Mouse (Mus musculus): ENCODE results near the gene Creb3l1.
A peak's percentile ranks its signal among the peaks of the same experiment; 100 is the strongest.

Creb3l1 gene

DNA sequence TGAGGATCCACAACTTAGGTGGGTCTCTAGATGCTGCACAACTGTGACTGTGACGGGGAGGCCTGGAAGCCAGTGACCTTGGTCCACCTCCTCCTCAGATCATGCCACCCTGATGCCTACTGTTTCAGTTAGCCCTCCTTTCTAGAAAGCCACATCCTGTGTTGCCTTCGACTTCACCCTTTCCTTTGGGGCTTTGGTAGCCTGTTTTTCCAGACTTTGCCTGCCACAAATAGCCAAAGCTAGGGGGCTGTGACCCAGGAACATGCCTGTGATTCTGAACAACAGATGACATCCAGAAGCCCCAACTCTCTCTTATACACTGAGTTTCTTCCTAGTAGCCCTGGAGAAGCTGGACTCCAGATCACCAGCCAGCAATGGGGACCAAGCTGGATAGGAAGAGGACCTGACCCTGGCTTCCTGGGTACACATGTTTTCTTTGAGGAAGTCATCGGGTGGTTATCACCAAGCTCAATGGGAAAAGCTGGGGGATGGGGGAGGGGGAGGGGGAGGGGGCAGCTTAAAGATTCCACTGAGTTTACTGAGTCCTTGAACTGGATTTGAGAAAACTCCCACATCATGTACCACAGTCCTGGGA lies 59.6 kb downstream of the Creb3l1 start:
- DNase-seq (ENCODE audit: low spot score in 2 of 2): no peak

DNA sequence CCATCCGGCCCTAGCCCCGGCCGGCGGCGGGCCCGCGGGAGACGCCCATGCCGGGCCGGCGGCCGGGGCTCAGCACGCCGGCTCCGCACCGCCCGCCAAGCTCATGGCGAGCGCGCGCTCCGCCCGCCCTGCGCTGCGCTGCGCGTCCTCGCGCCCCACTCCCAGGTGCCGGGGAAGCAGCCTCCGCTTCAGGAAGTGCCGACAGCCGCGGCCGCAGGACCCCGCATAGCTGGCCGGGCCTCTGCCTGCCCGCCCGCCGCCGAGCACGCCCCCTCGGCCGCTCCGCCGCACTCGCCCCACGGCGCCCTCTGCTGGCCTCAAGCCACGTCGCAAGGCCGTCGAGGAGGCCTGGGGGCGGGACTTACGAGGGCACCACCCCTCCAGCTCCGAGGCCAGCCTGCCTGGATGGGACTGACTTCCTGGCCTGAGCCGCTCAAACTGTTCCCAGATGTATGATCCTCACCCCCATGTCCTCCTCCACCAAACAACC lies 60.8 kb downstream of the Creb3l1 start:
- peak; percentile 90 to 96 for DNase-seq (ENCODE audit: low spot score in 2 of 2)

DNA sequence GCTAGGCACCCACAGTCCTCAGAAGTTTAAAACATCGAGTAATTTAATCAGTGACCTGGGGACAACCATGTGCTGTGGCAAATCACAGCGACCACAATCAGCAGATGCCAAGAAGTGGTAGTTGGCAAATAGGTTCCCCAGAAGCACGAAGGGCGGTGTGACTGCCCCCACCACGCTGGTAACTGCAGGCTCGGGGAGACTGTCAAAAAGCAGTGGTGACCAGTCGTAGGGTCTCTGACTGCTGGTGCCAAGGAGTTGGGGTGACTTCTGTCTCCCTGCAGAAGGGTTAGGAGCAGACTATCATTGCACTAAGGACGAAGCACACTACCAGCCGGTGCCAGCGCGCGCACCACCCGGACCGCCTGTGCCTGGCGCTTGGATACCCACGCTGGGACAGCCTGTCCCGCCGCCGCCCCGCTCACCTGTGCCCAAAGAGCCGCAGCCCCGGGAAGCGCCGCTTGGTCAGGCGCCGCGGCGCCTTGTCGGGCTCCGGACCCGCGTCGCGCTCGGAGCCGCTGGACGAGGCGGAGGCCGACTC lies 61.4 kb downstream of the Creb3l1 start:
- DNase-seq (ENCODE audit: low spot score in 2 of 2): no peak

DNA sequence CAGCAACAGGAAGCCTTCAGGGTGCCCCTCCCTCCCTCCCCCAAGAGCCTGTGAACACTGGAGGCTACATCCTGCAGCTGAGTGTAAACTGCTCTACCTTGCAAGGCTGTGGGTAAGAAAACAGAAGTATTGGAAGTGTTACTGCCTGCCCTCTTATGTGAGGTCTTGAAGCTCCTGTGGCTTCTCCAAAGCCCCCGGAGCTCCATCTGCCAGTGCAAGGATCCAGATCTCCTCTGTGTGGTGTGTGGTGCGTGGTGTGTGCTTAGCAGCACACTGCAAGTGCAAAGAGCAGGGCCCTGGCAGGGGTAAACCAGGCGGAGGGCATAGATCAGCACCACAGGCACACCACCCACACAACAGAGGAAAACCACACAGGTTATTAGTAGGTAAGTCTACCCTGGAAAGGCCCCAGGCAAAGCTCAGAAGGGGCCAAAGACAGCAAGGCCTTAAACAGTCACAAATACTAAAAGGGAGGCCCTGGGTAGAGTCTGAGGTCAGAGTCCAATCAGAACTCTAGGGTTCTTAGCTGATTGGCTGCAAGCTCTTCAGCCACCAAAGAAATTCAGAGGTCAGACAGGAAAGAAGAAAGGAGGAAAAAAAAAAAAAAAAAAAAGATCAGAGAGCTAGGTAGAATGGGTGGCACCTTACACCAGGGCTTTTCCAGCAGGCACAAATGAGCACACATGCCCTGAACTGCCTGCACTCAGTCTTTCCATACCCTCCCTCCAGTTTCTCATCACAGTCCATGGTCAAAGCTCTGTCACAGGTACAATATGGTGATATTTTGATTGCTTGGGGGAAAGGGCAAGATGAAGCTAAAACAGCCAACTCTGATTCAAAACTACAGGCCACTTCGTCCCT lies 62.2 kb downstream of the Creb3l1 start:
- no peak for DNase-seq (ENCODE audit: low spot score in 2 of 2)

DNA sequence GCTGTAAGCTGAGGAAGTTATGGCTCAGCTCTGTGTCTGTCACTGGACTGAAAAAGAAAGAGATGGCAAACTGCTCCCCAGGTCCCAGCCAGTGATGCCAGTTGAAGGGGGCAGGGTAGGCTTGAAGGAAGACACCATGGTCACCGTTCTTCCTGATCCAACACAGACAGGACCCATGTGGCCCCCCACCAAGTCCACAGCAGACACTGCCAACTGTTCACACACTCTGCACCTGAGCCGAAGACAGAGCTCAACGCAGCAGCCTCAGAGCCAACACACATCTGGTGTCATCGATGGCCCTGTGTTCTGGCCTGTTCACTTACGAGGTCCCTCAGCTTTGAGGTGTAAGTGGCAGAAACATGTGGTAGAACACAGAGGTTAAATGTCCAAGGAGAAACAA lies 63.8 kb downstream of the Creb3l1 start:
- DNase-seq (ENCODE audit: low spot score in 2 of 2): no peak

DNA sequence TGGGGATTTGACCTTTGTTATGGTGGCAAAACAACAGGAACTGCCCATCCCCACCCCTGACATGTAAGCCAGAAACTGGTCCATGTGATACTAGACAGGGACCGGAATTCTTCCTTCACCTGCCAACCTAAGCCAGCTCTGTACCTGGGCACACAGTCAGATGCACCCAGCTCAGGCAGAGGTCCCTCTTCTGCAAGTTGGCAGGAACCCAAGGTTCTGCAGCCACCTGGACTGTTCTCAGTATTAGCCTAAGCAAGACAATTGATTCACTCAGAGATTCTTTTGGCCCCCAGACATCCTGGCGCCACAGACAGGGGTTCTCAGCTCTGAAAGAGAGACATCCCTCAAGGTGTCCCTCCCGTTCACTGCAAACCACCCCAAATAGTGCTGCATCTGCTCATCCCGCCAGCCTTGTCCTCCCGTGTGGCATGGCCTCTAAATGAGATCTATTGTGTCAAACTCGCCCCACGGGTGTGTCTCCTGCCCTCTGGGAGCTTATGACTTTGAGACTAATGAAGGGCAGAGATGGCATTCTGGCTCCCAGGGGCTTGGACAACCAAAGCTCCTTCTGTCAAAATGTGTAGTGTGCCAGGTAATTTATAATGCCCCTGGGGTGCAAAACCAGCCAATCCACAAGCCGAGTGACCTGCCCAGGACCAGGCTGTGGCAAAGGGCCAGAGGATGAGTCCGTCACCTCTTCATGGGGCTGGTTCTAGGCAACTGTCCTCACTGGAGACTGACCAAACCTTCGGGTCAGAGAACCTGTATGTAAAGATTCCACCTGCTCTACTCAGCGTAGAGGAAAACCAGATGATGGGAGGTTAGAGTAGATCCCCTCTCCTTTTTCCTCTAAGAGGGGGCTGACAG lies 64.5 kb downstream of the Creb3l1 start:
- no peak for DNase-seq (ENCODE audit: low spot score in 2 of 2)

DNA sequence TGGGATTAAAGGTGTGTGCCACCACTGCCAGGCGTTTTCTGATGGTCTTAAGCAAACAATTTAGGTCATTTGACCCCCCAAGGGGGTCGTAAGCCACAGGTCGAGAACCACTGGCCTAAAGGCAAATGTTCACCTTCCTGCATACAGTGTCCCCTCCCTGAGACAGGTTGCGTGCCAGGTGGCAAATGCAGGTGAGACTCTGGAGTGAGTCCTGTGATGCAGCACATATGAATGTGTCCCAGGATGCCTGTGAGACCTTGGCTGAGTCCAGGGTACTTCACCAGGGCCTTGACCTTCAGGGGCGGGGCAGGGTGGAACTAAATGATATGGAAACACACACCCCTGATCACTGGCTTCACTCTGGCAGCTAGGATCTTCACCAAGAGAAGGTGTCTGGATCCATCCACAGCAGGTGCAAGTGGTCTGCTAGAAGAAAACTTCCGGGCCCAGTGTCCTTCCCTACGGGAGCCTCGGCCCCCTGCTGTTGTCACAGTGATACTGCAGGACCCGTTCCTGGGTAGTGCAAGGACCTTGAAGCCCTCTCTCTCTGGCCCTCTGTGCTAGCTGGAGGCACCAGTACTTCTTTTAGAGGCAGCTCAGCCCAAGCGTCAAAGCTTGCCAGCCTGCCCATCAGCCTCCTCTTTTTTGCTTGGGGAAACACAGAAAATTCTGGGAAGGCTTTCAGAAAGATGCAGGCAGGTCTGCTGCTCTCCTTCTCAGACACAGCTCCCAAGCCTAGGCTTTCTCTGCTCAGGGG lies 65.4 kb downstream of the Creb3l1 start:
- peak in 1 of 2 experiments; percentile 43 for DNase-seq (ENCODE audit: low spot score in 2 of 2)

DNA sequence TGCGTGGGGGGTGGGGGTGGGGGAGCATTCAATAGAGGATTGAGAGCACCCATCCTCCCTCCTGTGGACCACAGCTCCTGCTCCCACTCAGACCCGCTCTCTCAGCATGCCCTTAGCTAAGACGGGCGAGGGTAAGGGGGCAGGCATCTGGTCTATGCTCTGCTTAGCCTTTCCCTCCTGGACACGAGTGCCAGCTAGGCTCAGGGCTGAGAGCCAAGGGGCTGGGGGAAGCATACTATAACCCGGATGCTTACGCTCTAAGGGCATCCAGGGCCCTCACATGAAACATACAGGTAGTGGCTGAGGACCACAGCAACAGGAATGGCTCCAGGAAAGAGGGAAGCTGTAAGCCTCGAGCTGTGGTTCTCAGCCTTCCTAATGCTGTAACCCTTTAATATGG lies 66.3 kb downstream of the Creb3l1 start:
- no peak for DNase-seq (ENCODE audit: low spot score in 2 of 2)

DNA sequence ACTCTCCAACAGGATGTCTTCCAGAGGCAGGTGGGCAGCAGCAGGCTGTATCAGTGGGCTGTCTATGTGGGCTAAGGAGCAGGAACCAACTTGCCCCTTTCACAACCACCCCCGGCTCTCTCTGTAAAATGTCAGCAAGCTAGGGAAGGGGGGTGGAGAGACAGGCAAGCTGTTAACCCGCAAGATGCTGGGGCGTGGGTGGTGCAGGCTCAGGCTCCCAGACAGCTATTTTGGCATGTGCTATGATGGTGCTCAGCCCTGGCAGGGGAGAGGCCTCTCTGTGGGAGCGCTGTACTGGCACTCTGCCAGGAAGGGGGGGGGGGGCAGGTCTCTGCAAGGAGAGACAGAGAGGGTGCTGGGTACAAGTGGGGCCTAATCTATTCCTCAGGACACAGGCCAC lies 67.2 kb downstream of the Creb3l1 start:
- no peak for DNase-seq (ENCODE audit: low spot score in 2 of 2)

DNA sequence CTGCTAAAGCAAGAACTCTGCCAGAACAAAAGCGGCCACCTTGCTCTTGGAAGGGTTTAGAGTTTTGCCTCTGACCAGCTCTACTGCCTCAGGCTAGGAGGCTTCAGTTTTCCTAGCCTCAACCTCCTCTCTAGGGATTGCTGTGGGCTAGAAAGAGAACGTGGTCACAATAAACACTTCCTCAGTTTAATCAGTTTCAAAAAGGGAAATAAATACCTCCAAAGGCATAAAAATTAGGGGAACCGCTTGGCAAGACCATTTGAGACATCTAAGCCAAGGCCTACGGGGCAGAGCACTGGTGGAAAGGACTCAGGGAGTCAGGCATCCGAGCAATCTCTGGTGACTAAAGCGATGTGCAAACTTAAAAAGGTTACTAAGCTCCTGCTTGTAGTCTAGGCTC lies 68.4 kb downstream of the Creb3l1 start:
- DNase-seq (ENCODE audit: low spot score in 2 of 2): no peak

DNA sequence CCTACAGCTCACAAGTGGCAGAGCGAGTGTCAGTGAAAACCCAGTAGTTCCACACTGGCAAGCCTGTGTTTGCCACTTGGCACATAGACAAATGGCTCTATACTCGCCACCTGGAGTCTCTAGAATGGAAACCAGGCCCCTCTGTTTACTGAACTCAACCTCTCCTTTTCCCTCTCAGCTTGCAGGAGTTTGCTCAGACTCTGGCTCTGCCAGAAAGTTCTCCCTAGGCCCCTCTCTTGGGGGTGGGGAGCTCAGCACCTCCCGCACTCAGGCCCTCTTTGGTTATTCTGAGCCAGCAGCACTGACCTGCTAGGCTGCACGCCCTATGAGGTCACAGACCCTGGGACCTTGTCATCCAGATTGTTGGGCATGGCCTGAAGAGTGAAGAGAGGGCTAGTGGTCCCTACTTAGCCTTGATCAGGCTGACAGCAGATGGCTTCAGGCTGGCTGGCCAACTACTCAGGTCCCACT lies 69.1 kb downstream of the Creb3l1 start:
- DNase-seq (ENCODE audit: low spot score in 2 of 2): no peak

DNA sequence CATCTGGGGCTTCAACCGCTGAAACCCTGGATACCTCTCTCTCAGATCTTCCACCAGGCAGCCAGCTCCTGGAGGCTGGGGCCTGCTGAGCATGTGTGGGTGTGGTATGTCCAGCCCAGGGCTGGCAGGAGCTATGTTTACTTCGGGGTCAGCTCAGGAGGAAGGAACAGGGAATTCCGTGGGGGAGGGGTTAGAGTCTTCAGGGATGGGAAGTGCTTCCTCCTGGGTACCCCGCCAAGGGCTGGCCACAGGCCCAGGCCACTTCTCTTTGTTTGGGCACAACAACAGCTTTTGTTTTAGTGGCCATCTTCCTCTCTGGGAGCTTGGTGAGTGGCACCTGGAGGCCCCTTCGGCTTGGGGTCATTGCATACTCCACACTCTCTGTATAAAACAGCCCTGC lies 70.5 kb downstream of the Creb3l1 start:
- DNase-seq (ENCODE audit: low spot score in 2 of 2): no peak

DNA sequence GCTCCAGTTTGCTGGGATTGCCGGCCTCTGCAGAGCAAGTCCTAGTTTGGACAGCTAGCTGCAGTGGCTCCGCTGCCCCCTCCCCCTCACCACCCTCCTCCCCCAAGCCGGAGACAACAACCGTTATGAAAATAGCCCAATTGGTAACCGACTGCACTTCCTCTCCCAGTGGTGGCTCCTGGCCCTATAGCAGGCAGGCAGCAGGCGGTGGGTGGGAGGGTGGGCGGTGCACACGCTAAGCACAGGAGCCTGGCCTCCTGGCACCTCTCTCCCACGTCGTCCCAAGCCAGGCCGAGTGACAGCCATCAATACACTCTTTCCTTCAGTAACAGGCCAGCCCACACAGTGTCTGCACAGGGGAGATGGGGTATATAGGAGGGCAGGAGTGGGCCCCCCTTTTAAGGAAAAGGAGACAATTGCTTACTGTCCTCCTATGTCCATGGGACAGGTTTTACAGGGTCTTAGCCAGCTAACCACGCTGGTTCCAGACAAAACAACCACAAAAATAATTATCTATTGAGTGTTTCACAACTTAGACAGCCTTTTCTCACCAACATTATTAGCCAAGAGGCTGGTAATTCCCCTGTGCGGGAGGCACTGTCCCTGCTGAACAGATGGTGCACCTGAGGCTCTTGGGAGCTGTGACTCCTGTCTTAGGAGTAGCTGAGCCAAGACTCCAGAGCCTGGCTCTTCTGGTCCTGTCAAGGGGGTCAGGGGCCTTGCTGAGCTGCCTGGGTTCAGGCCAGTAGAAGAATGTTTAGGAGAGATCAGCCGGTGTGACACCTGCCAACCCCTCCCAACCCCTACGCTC lies 73.8 kb downstream of the Creb3l1 start:
- DNase-seq (ENCODE audit: low spot score in 2 of 2): peak in 1 of 2 experiments; percentile 31

DNA sequence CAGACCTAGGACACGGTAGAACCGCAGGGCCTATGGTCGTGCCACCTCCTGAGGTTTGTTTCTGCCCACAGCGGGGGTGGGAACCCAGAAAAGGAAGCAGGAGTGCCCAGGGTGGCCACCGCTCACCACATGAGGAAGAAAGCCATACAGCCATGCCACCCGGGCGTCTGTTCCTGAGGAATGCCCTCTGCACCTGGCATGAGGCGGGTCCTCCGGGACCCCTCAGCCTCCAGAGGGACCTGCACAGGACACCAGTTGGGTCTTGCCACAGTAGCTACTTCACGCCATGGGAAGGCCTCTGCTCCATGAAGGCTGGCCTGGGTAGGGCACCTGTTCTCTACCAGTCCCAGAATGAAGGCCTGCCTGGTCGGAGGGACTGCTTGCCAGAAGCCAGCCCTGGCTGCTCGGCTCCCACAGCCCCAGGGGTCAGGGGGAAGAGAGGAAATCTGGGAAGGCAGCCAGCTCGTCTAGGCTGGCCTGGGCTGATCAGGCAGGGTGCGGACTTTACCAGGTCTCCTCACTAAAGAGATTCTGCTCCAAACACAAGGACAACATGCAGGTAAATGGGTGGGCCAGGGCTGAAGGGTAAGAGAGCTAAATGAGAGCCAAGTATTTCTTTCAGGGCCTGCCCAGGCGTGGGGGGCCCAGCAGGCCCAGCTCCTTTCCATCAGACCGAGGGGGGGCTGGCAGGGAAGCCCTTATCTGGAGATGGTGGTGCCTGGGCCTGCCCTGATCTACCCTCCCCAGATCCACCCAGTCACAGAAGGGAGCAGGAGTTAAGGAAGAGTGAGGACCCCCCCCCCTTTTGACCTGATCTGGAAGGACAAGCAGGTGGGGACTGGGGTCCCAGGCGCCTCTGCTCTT lies 74.7 kb downstream of the Creb3l1 start:
- peak in 1 of 2 experiments; percentile 30 for DNase-seq (ENCODE audit: low spot score in 2 of 2)

DNA sequence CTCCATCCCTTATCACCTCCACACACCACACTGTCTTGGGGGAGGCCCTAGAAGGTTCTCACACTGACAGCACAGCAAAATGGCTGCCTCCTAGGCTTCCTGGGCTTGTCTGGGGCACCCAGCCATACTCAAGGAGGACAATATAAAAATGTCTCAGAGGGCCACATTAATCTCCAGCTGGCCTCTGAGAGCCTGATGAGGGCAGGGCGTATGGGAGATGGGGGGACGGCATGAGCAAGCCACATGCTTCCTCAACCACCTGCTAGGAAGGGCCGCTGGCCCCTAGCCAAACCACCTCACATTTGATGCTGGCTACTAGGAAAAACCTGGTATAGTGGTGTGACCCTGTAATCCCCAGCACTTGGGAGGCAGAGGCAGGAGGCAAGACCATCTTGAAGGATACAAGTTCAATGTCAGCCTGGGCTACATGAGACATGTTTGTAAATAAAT lies 75.5 kb downstream of the Creb3l1 start:
- no peak for DNase-seq (ENCODE audit: low spot score in 2 of 2)

DNA sequence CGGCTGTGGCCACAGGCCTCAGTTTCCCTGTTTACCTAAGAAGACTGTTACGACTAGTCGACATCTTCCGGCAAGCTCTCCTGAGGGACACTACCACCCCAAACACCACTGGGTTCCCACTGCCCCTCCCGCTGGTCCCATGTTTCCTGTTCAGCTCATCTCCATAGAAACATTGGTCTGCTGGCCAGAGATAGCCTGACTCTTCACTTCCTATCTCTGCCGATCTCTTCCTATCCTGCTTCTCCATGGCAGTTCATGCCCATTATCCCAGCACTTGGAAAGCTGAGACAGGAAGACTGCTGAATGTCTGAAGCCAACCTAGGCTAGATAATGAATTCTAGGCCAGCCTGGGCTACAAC lies 76.2 kb downstream of the Creb3l1 start:
- DNase-seq (ENCODE audit: low spot score in 2 of 2): no peak

DNA sequence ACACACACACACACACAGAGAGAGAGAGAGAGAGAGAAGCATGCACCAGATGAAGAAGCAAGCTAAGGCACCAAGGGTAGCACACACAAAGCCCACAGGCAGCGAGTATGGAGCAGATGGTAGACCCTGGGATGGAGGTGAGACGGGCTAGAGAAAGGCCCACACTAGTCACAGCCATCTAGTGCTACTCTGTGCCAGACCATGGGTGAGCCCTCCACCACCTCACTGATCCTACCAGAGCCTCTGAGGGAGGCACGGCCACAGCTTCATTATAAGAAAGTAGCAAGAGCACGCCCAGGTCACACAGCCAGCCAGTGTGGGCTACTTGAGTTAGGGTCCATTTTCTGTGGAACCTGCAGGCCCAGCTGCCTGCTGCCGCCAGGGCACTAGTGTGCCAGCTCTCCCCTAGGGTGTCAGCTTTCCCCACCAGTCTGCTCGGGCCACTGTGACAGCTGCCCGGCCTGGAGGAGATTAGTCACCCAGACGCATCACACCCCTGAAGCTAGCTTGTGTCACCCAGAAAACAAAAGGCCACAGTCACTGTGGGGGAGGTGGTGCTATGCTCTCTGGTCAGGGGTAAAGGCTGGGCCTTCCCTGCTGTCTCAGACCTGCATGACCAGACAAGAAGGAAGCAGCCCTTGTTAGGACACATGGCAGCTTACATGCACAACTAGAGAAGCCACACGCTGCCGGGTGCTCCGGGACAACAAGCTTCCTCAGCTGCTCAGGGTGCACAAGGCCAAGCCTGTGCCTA lies 76.7 kb downstream of the Creb3l1 start:
- DNase-seq (ENCODE audit: low spot score in 2 of 2): no peak

DNA sequence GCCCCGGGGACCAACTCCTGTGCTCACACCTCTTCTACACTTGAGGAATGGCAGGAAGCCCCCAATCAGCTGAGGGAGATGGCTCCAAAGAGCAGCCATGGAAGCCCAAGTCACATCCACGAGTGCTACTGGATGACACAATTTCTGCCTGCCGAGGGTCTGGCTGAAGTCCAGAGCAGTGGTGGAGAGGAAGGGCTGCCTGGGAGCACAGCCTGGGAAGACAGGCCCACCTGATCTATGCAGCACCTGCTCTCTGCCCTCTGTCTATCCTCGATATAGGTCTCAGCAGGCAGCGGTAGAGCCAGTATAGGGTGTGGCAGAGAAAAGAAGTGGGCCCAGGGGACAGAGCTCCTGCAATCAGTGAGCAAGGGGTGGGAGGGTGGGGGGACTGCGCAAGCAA lies 77.5 kb downstream of the Creb3l1 start:
- DNase-seq (ENCODE audit: low spot score in 2 of 2): no peak

DNA sequence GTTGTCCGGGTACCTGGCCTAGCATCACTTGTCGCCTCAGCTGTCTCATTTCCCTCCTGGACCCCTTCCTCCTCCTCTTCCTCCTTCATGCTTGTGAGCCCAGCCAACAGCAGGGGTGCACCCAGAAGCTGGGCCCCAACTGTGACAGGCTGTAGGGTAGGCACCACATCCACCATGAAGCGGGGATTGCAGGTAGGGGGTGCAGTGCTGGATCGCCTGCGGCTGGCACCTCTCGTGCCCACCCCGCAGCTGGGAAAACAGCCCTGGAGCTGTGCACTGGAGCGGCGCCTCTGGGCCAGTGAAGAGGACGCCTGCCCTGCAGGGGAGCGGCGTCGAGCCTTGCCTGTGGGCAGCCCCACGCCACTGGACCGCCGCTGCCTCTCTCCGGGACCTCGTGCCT lies 78.8 kb downstream of the Creb3l1 start, which contains the start of gene Gm9821:
Gene Gm9821 (plus strand): TSS at position 221 of the 400 bp plus-strand sequence.
- no peak for DNase-seq (ENCODE audit: low spot score in 2 of 2)

All from spleen, postnatal 14 days (tissue).